Mouse (Mus musculus): ENCODE results near the gene Slc7a6.

The Slc7a6 gene

GRCm38 (mm10) chr8:106168356-106169016 is at the start of gene Slc7a6:
TSS of gene Slc7a6 (plus strand) at chr8:106168857.
- peak; percentile 95 for DNase-seq (ENCODE audit: low read depth)

GRCm38 (mm10) chr8:106123443-106123842 is 45.2 kb upstream of the Slc7a6 start:
- DNase-seq (ENCODE audit: low read depth), result no peak

- no peak for DNase-seq (ENCODE audit: low read depth)
These were observed 42.6 kb upstream of the Slc7a6 start for GRCm38 (mm10) chr8:106126055-106126454.

- DNase-seq (ENCODE audit: low read depth), result no peak
These were observed 41.6 kb upstream of the Slc7a6 start for GRCm38 (mm10) chr8:106127054-106127453.

- DNase-seq (ENCODE audit: low read depth), result no peak
These were observed 40.7 kb upstream of the Slc7a6 start for GRCm38 (mm10) chr8:106127882-106128410.

- DNase-seq (ENCODE audit: low read depth), result no peak
These were observed 39.3 kb upstream of the Slc7a6 start for GRCm38 (mm10) chr8:106129232-106129930.

- no peak for DNase-seq (ENCODE audit: low read depth)
These were observed 38.7 kb upstream of the Slc7a6 start for GRCm38 (mm10) chr8:106129997-106130396.

- DNase-seq (ENCODE audit: low read depth), result no peak
These were observed 38.2 kb upstream of the Slc7a6 start for GRCm38 (mm10) chr8:106130505-106130904.

- no peak for DNase-seq (ENCODE audit: low read depth)
These were observed 37.6 kb upstream of the Slc7a6 start for GRCm38 (mm10) chr8:106131021-106131420.

- no peak for DNase-seq (ENCODE audit: low read depth)
These were observed 37.0 kb upstream of the Slc7a6 start for GRCm38 (mm10) chr8:106131488-106132222.

- no peak for DNase-seq (ENCODE audit: low read depth)
These were observed 36.3 kb upstream of the Slc7a6 start for GRCm38 (mm10) chr8:106132356-106132755.

GRCm38 (mm10) chr8:106133526-106133925 is 35.1 kb upstream of the Slc7a6 start:
- peak; percentile 43 for DNase-seq (ENCODE audit: low read depth)

- peak; percentile 31 for DNase-seq (ENCODE audit: low read depth)
These were observed 34.7 kb upstream of the Slc7a6 start for GRCm38 (mm10) chr8:106133946-106134345.

GRCm38 (mm10) chr8:106134751-106135571 is 33.7 kb upstream of the Slc7a6 start:
- DNase-seq (ENCODE audit: low read depth), result peak; percentile 35

- DNase-seq (ENCODE audit: low read depth), result peak; percentile 30
These were observed 33.0 kb upstream of the Slc7a6 start for GRCm38 (mm10) chr8:106135672-106136071.

- peak; percentile 73 for DNase-seq (ENCODE audit: low read depth)
These were observed 32.2 kb upstream of the Slc7a6 start, which contains the start of gene Esrp2 for GRCm38 (mm10) chr8:106136156-106137130. TSS of gene Esrp2 (minus strand) at chr8:106136974.

GRCm38 (mm10) chr8:106137218-106137905 is 31.3 kb upstream of the Slc7a6 start:
- peak; percentile 51 for DNase-seq (ENCODE audit: low read depth)

- DNase-seq (ENCODE audit: low read depth), result peak; percentile 62
These were observed 30.7 kb upstream of the Slc7a6 start for GRCm38 (mm10) chr8:106137906-106138477.

- DNase-seq (ENCODE audit: low read depth), result no peak
These were observed 30.0 kb upstream of the Slc7a6 start for GRCm38 (mm10) chr8:106138616-106139015.
